Mouse (Mus musculus): ENCODE measurements around the gene Hist1h4h. TPM values are rescaled to one million over a fixed set of nuclear protein-coding genes. Genes with fewer than 3 reads are reported as not detected.
A peak's percentile ranks its signal among the peaks of the same experiment; 100 is the strongest.

The Hist1h4h gene
- total RNA-seq, 2 experiments from 2014 or later, result 225 to 244 TPM

GRCm38 (mm10) chr13:23510127-23510526 is 20.7 kb upstream of the Hist1h4h start:
- no peak for DNase-seq

- no peak for DNase-seq
These were observed 17.3 kb upstream of the Hist1h4h start for GRCm38 (mm10) chr13:23513517-23513916.

GRCm38 (mm10) chr13:23515281-23515680 is 15.6 kb upstream of the Hist1h4h start:
- no peak for DNase-seq

GRCm38 (mm10) chr13:23515826-23516620 is 14.8 kb upstream of the Hist1h4h start:
- no peak for DNase-seq

GRCm38 (mm10) chr13:23516822-23517602 is 13.8 kb upstream of the Hist1h4h start:
- peak; percentile 72 to 92 for DNase-seq

GRCm38 (mm10) chr13:23517603-23518294 is 13.1 kb upstream of the Hist1h4h start:
- DNase-seq, result peak; percentile 90 to 97

GRCm38 (mm10) chr13:23518295-23518603 is 12.6 kb upstream of the Hist1h4h start:
- no peak for DNase-seq

- DNase-seq, result peak; percentile 81 to 94
These were observed 12.0 kb upstream of the Hist1h4h start for GRCm38 (mm10) chr13:23518885-23519284.

GRCm38 (mm10) chr13:23519416-23519815 is 11.4 kb upstream of the Hist1h4h start:
- DNase-seq, result peak; percentile 81 to 94

GRCm38 (mm10) chr13:23521703-23522102 is 9.1 kb upstream of the Hist1h4h start:
- DNase-seq, result peak; percentile 81 to 89

- no peak for DNase-seq
These were observed 6.9 kb upstream of the Hist1h4h start for GRCm38 (mm10) chr13:23523976-23524375.

GRCm38 (mm10) chr13:23524654-23525053 is 6.2 kb upstream of the Hist1h4h start:
- peak; percentile 74 to 84 for DNase-seq

GRCm38 (mm10) chr13:23525901-23526300 is 4.9 kb upstream of the Hist1h4h start:
- DNase-seq, result no peak

GRCm38 (mm10) chr13:23526312-23526711 is 4.5 kb upstream of the Hist1h4h start:
- DNase-seq, result peak; percentile 90 to 97

GRCm38 (mm10) chr13:23529005-23529404 is 1.8 kb upstream of the Hist1h4h start:
- DNase-seq, result no peak

- DNase-seq, result no peak
These were observed 1.2 kb upstream of the Hist1h4h start for GRCm38 (mm10) chr13:23529480-23530165.

- DNase-seq, result peak; percentile 75 to 89
These were observed 509 bp upstream of the Hist1h4h start for GRCm38 (mm10) chr13:23530181-23530900.

- DNase-seq, result no peak
These were observed 1.6 kb downstream of the Hist1h4h start for GRCm38 (mm10) chr13:23532262-23533075.

- DNase-seq, result peak; percentile 50 to 59
These were observed 2.9 kb downstream of the Hist1h4h start, which contains the start of gene Hist1h2af for GRCm38 (mm10) chr13:23533560-23534367. Hist1h2af (plus strand) TSS chr13:23533906.

All from heart, adult 18-20 months (tissue).